Mouse (Mus musculus) hindbrain, embryonic 16.5 days (tissue): Measurements from ENCODE around the gene Kif2a. TPM values are rescaled to one million over a fixed set of nuclear protein-coding genes. Genes with fewer than 3 reads are reported as not detected.

Experiments
- ATAC-seq: fragments of 200-750 bp; cut with Nextera tagmentation; 2 replicates; pipeline ENCODE4 v1.8.0; 2017; ENCODE audit warnings: moderate TSS enrichment, moderate library complexity
- H3K27ac ChIP-seq: fragments of 300-500 bp; sonication (generic); 2 replicates; pipeline ENCODE4 v1.5.1; 2014; ENCODE audit warnings: low read depth, mild to moderate bottlenecking, control low read depth, low read length, moderate library complexity
- H3K27me3 ChIP-seq: fragments of 300-500 bp; sonication (generic); replicated peaks from 2 replicates; pipeline ENCODE4 v1.6.1; 2014; ENCODE audit warnings: low read length; ENCODE audit not compliant: control insufficient read depth, insufficient read depth
- H3K36me3 ChIP-seq: fragments of 300-500 bp; sonication (generic); 2 replicates; pipeline ENCODE4 v1.6.1; 2014; ENCODE audit warnings: mild to moderate bottlenecking, low read length, moderate library complexity, mixed read lengths; ENCODE audit not compliant: control insufficient read depth, insufficient read depth
- H3K4me1 ChIP-seq: fragments of 300-500 bp; sonication (generic); 2 replicates; pipeline ENCODE4 v1.6.1; 2014; ENCODE audit warnings: low read depth, low read length; ENCODE audit not compliant: control insufficient read depth, insufficient read depth
- H3K4me2 ChIP-seq: fragments of 300-500 bp; sonication (generic); 2 replicates; pipeline ENCODE4 v1.6.1; 2014; ENCODE audit warnings: mild to moderate bottlenecking, low read length, control low read depth, moderate library complexity
- H3K4me3 ChIP-seq: fragments of 300-500 bp; sonication (generic); 2 replicates; pipeline ENCODE4 v1.5.1; 2014; ENCODE audit warnings: mild to moderate bottlenecking, low read length, control low read depth, moderate library complexity
- H3K9ac ChIP-seq: fragments of 300-500 bp; sonication (generic); 2 replicates; pipeline ENCODE4 v1.6.1; 2014; ENCODE audit warnings: low read depth, mild to moderate bottlenecking, control low read depth, low read length, moderate library complexity
- H3K9me3 ChIP-seq: fragments of 300-500 bp; sonication (generic); 2 replicates; pipeline ENCODE4 v1.6.1; 2014; ENCODE audit warnings: mild to moderate bottlenecking, low read length, moderate library complexity; ENCODE audit not compliant: control insufficient read depth
- WGBS: fragments of 180-500 bp; shearing (Covaris S2); extraction: QIAGEN DNeasy Blood & Tissue Kit; methylation state at CpG from one replicate; pipeline ENCODE4 v1.1.7; 2014; 5-methylcytosine and 5-hydroxymethylcytosine counted together
- polyA plus RNA-seq: library from polyadenylated mRNA; unstranded; fragments of >200 nt; fragmentation: Nextera tagmentation; extraction: Ambion mirVana; gene quantifications from 2 replicates; pipeline ENCODE4 v1.2.1, GENCODE M21; 2015

Gene Kif2a
- polyA plus RNA-seq, 1 experiment from 2014 or later, result 45.7 TPM

GRCm38 (mm10) chr13:107051342-107051741 lies 29.4 kb upstream of the Kif2a start:
- H3K4me2 ChIP-seq, result no peak overlapping the region
- H3K9ac ChIP-seq, result no peak overlapping the region
- WGBS, result 80% methylated on average over 3 of the region's 3 CpGs
- no peak overlapping the region for H3K27ac ChIP-seq
- no peak for ATAC-seq
- H3K4me3 ChIP-seq, result no peak overlapping the region
- peaks cover 5% of the 10 kb centered on the region for H3K9me3 ChIP-seq
- H3K36me3 ChIP-seq, result no peaks in the 10 kb centered on the region
- H3K27me3 ChIP-seq, result no peaks in the 10 kb centered on the region
- no peaks in the 10 kb centered on the region for H3K4me1 ChIP-seq

- 34% methylated on average over 5 of the region's 5 CpGs for WGBS
- Histone ChIP-seq H3K27ac (no peak overlapping the region), H3K36me3 (no peaks in the 10 kb centered on the region), H3K9ac (no peak overlapping the region), H3K9me3 (peaks cover 5% of the 10 kb centered on the region), H3K4me2 (no peak overlapping the region), H3K4me3 (no peak overlapping the region), H3K27me3 (no peaks in the 10 kb centered on the region), H3K4me1 (no peaks in the 10 kb centered on the region)
- no peak for ATAC-seq
Observed at GRCm38 (mm10) chr13:107044229-107044628, 22.3 kb upstream of the Kif2a start.

- no peak overlapping the region for H3K4me2 ChIP-seq
- H3K4me3 ChIP-seq, result no peak overlapping the region
- H3K9me3 ChIP-seq, result peaks cover 5% of the 10 kb centered on the region
- no peak overlapping the region for H3K9ac ChIP-seq
- H3K27me3 ChIP-seq, result no peaks in the 10 kb centered on the region
- no peaks in the 10 kb centered on the region for H3K4me1 ChIP-seq
- no peak for ATAC-seq
- 84% methylated on average over 6 of the region's 6 CpGs for WGBS
- no peaks in the 10 kb centered on the region for H3K36me3 ChIP-seq
- no peak overlapping the region for H3K27ac ChIP-seq
Observed at GRCm38 (mm10) chr13:107042551-107042950, 20.6 kb upstream of the Kif2a start.

GRCm38 (mm10) chr13:107039493-107039892 lies 17.6 kb upstream of the Kif2a start:
- no peaks in the 10 kb centered on the region for H3K9me3 ChIP-seq
- no peak overlapping the region for H3K4me2 ChIP-seq
- no peak overlapping the region for H3K27ac ChIP-seq
- H3K4me1 ChIP-seq, result no peaks in the 10 kb centered on the region
- H3K4me3 ChIP-seq, result no peak overlapping the region
- H3K27me3 ChIP-seq, result no peaks in the 10 kb centered on the region
- no peak overlapping the region for H3K9ac ChIP-seq
- no peak for ATAC-seq
- WGBS, result 80% methylated on average over 4 of the region's 4 CpGs
- H3K36me3 ChIP-seq, result no peaks in the 10 kb centered on the region

- ATAC-seq, result no peak
- no peak overlapping the region for H3K9ac ChIP-seq
- no peaks in the 10 kb centered on the region for H3K27me3 ChIP-seq
- H3K4me3 ChIP-seq, result no peak overlapping the region
- H3K9me3 ChIP-seq, result no peaks in the 10 kb centered on the region
- H3K4me2 ChIP-seq, result no peak overlapping the region
- WGBS, result 95% methylated on average over 2 of the region's 2 CpGs
- no peaks in the 10 kb centered on the region for H3K36me3 ChIP-seq
- H3K4me1 ChIP-seq, result no peaks in the 10 kb centered on the region
- H3K27ac ChIP-seq, result no peak overlapping the region
Observed at GRCm38 (mm10) chr13:107038346-107038745, 16.4 kb upstream of the Kif2a start.

GRCm38 (mm10) chr13:107035511-107036113 lies 13.7 kb upstream of the Kif2a start:
- H3K27ac ChIP-seq, result no peak overlapping the region
- H3K27me3 ChIP-seq, result no peaks in the 10 kb centered on the region
- H3K4me1 ChIP-seq, result no peaks in the 10 kb centered on the region
- WGBS, result 85% methylated on average over 3 of the region's 3 CpGs
- H3K9me3 ChIP-seq, result no peaks in the 10 kb centered on the region
- H3K4me2 ChIP-seq, result no peak overlapping the region
- H3K4me3 ChIP-seq, result no peak overlapping the region
- no peak for ATAC-seq
- no peaks in the 10 kb centered on the region for H3K36me3 ChIP-seq
- no peak overlapping the region for H3K9ac ChIP-seq

GRCm38 (mm10) chr13:107035078-107035477 lies 13.2 kb upstream of the Kif2a start:
- Histone ChIP-seq H3K36me3 (no peaks in the 10 kb centered on the region), H3K4me3 (no peak overlapping the region), H3K9ac (no peak overlapping the region), H3K27me3 (no peaks in the 10 kb centered on the region), H3K27ac (no peak overlapping the region), H3K4me2 (no peak overlapping the region), H3K4me1 (no peaks in the 10 kb centered on the region), H3K9me3 (no peaks in the 10 kb centered on the region)
- no peak for ATAC-seq
- WGBS, result 88% methylated on average over 4 of the region's 4 CpGs

GRCm38 (mm10) chr13:107034028-107034920 lies 12.3 kb upstream of the Kif2a start:
- WGBS, result 53% methylated on average over 1 of the region's 1 CpGs
- no peak for ATAC-seq

GRCm38 (mm10) chr13:107031228-107031627 lies 9.3 kb upstream of the Kif2a start:
- no peak overlapping the region for H3K9ac ChIP-seq
- H3K36me3 ChIP-seq, result no peaks in the 10 kb centered on the region
- no peak for ATAC-seq
- no peak overlapping the region for H3K4me2 ChIP-seq
- no peaks in the 10 kb centered on the region for H3K27me3 ChIP-seq
- H3K4me1 ChIP-seq, result no peaks in the 10 kb centered on the region
- H3K9me3 ChIP-seq, result no peaks in the 10 kb centered on the region
- H3K4me3 ChIP-seq, result no peak overlapping the region
- H3K27ac ChIP-seq, result no peak overlapping the region

More at GRCm38 (mm10) chr13:107034028-107034920, 12.3 kb upstream of the Kif2a start:
- Histone ChIP-seq H3K27ac (no peak overlapping the region), H3K9ac (no peak overlapping the region), H3K4me2 (no peak overlapping the region), H3K4me3 (no peak overlapping the region), H3K4me1 (no peaks in the 10 kb centered on the region), H3K9me3 (no peaks in the 10 kb centered on the region), H3K27me3 (no peaks in the 10 kb centered on the region), H3K36me3 (no peaks in the 10 kb centered on the region)
